Mouse (Mus musculus) liver, adult (tissue): ENCODE measurements around the gene Frmd6.

ENCODE experiments used
- GATA4 ChIP-seq: IDR thresholded peaks from 2 replicates; pipeline ENCODE4 v1.6.1; 2014; ENCODE audit warnings: mild to moderate bottlenecking, low read length; ENCODE audit not compliant: insufficient replicate concordance

Gene Frmd6

GRCm38 (mm10) chr12:70937571-70938384 is 112.5 kb downstream of the Frmd6 start, which contains the start of gene Actr10:
Gene Actr10 (plus strand): TSS chr12:70937857.
- TF ChIP-seq GATA4 = no peak

GRCm38 (mm10) chr12:70940806-70941205 is 115.5 kb downstream of the Frmd6 start:
- no peak for TF ChIP-seq GATA4

- no peak for TF ChIP-seq GATA4
Measured at GRCm38 (mm10) chr12:70944181-70944580, 118.9 kb downstream of the Frmd6 start.

GRCm38 (mm10) chr12:70946585-70947256 is 121.4 kb downstream of the Frmd6 start:
- no peak for TF ChIP-seq GATA4
